ENCODE assay signal across 22 mouse cellular contexts in the genomic region with DNA sequence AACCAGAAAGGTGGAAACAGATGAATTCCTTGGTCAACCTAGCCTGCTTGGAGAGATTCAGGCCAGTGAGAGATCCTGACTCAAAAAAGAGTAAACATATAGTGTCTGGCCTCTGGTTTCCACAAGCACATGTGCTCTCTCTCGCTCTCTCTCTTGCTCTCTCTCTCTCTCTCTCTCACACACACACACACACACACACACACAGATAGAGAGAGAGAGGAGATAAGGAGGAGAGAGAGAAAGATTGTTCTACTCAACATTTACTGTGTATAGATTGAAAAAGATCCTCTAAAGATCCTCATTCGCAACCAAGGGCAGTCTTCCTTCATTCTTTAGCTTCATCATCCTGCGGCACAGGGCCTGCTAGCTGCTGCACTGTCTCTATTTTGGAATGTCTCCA. TPM values are rescaled to one million over a fixed set of nuclear protein-coding genes. Genes with fewer than 3 reads are reported as not detected.
A peak's percentile ranks its signal among the peaks of the same experiment; 100 is the strongest.
DNase-seq lines count a peak whose midpoint lies in the region; ATAC-seq and TF ChIP-seq lines count a peak whose summit lies in the region.
"Had no signal": no experiment of that assay in that cellular context is flagged by ENCODE, and none has a peak within 500 bp of the region (broad histone marks: within the 10 kb centered on the region; RNA-seq: fewer than 3 reads in every experiment).

No protein-coding gene starts in this region.

- no peak for DNase-seq in embryonic facial prominence, embryonic 10.5 days (ENCODE audit: low spot score)
- no peak for DNase-seq in limb, embryonic 10.5 days (ENCODE audit: low spot score)
- DNase-seq in MEL (ENCODE audit: low read depth, low spot score), result peak; percentile 56
- DNase-seq: B cell, adult 2 months; cerebellum, adult 11 months; cerebellum, adult 18-20 months; cerebellum, adult 8-10 months; cerebellum, adult 9-11 months; cerebellum, postnatal 36 days; embryo, embryonic 11 days had no signal

- H3K27ac ChIP-seq in embryonic facial prominence, embryonic 13.5 days, result peak overlapping the region; percentile 16; the same call in 1 of the 2 replicates
- H3K27ac ChIP-seq in embryonic facial prominence, embryonic 10.5 days (replicated peaks), result no peak overlapping the region
- H3K27ac ChIP-seq in limb, embryonic 15.5 days, result peak overlapping the region; percentile 43; the same call in 1 of the 2 replicates
- no peak overlapping the region for H3K27ac ChIP-seq in limb, embryonic 10.5 days
- peak overlapping the region; percentile 26 for H3K27ac ChIP-seq in MEL (ENCODE audit: control insufficient read depth, low read depth, low read length)
- H3K27ac ChIP-seq: embryonic facial prominence, embryonic 12.5 days; forebrain, embryonic 10.5 days; forebrain, embryonic 12.5 days had no signal

- WGBS in embryonic facial prominence, embryonic 13.5 days, result 92% methylated on average over 3 of the region's 3 CpGs
- 93% methylated on average over 3 of the region's 3 CpGs for WGBS in embryonic facial prominence, embryonic 10.5 days
- WGBS in limb, embryonic 15.5 days, result 93% methylated on average over 3 of the region's 3 CpGs
- 89% methylated on average over 3 of the region's 3 CpGs for WGBS in limb, embryonic 10.5 days

- no peak for TF ChIP-seq RAD21 in MEL (IDR thresholded peaks at IDR 0.05; ENCODE audit: low read depth, low read length)

- H3K9ac ChIP-seq in embryonic facial prominence, embryonic 13.5 days, result no peak overlapping the region
- H3K9ac ChIP-seq in limb, embryonic 15.5 days, result no peak overlapping the region
- no peak overlapping the region for H3K9ac ChIP-seq in MEL (ENCODE audit: control insufficient read depth, low read depth, low read length, poor library complexity, severe bottlenecking)
- H3K9ac ChIP-seq: embryonic facial prominence, embryonic 12.5 days; embryonic facial prominence, embryonic 15.5 days; forebrain, embryonic 12.5 days had no signal

- peak; percentile 39 to 50; a peak in 3 of 4 replicates for TF ChIP-seq EP300 in MEL (IDR thresholded peaks at IDR 0.05; ENCODE audit: low read depth in 1 of 2, low read length in 2 of 2)

- H3K79me2 ChIP-seq in MEL (ENCODE audit: control insufficient read depth, insufficient read depth, low read length, poor library complexity), result no peaks in the 10 kb centered on the region

- H3K9me3 ChIP-seq in embryonic facial prominence, embryonic 13.5 days, result no peaks in the 10 kb centered on the region
- no peaks in the 10 kb centered on the region for H3K9me3 ChIP-seq in embryonic facial prominence, embryonic 10.5 days
- H3K9me3 ChIP-seq in limb, embryonic 15.5 days, result no peaks in the 10 kb centered on the region
- H3K9me3 ChIP-seq in limb, embryonic 10.5 days (replicated peaks), result no peaks in the 10 kb centered on the region
- no peaks in the 10 kb centered on the region for H3K9me3 ChIP-seq in MEL (replicated peaks; ENCODE audit: insufficient read depth, low read length)
- H3K9me3 ChIP-seq: embryonic facial prominence, embryonic 12.5 days; embryonic facial prominence, embryonic 15.5 days; forebrain, embryonic 10.5 days; forebrain, embryonic 12.5 days had no signal

- TF ChIP-seq CTCF in MEL (IDR thresholded peaks at IDR 0.05 in 2 of 3, conservative IDR thresholded peaks at IDR 0.05 in 1 of 3; ENCODE audit: control insufficient read depth in 1 of 3, insufficient read depth in 1 of 3, low read depth in 2 of 3, low read length in 3 of 3, poor library complexity in 1 of 3, severe bottlenecking in 1 of 3), result no peak

- no peak overlapping the region for H3K4me3 ChIP-seq in embryonic facial prominence, embryonic 13.5 days
- H3K4me3 ChIP-seq in embryonic facial prominence, embryonic 10.5 days, result no peak overlapping the region
- H3K4me3 ChIP-seq in limb, embryonic 15.5 days, result no peak overlapping the region
- no peak overlapping the region for H3K4me3 ChIP-seq in limb, embryonic 10.5 days
- H3K4me3 ChIP-seq in MEL (ENCODE audit: control insufficient read depth in 1 of 2, insufficient read depth in 1 of 2, low read depth in 2 of 2, low read length in 2 of 2), result no peak overlapping the region
- H3K4me3 ChIP-seq: embryonic facial prominence, embryonic 12.5 days; embryonic facial prominence, embryonic 15.5 days; erythroblast, embryonic 14.5 days; forebrain, embryonic 10.5 days; forebrain, embryonic 12.5 days had no signal

- H3K27me3 ChIP-seq in embryonic facial prominence, embryonic 13.5 days, result no peaks in the 10 kb centered on the region
- H3K27me3 ChIP-seq in embryonic facial prominence, embryonic 10.5 days (replicated peaks; ENCODE audit: low read depth, poor library complexity, severe bottlenecking), result no peaks in the 10 kb centered on the region
- H3K27me3 ChIP-seq in limb, embryonic 15.5 days, result no peaks in the 10 kb centered on the region
- no peaks in the 10 kb centered on the region for H3K27me3 ChIP-seq in limb, embryonic 10.5 days (ENCODE audit: low read depth, poor library complexity, severe bottlenecking)
- H3K27me3 ChIP-seq in MEL (ENCODE audit: control insufficient read depth in 1 of 2, insufficient read depth in 2 of 2, low read length in 2 of 2), result no peaks in the 10 kb centered on the region
- H3K27me3 ChIP-seq: CH12.LX; embryonic facial prominence, embryonic 12.5 days; embryonic facial prominence, embryonic 15.5 days; forebrain, embryonic 12.5 days had no signal

- no peak overlapping the region for H3K4me2 ChIP-seq in embryonic facial prominence, embryonic 13.5 days
- H3K4me2 ChIP-seq in limb, embryonic 15.5 days, result no peak overlapping the region
- H3K4me2 ChIP-seq: embryonic facial prominence, embryonic 12.5 days; embryonic facial prominence, embryonic 15.5 days; forebrain, embryonic 12.5 days had no signal

- H3K4me1 ChIP-seq in embryonic facial prominence, embryonic 13.5 days, result no peaks in the 10 kb centered on the region
- H3K4me1 ChIP-seq in embryonic facial prominence, embryonic 10.5 days, result no peaks in the 10 kb centered on the region
- H3K4me1 ChIP-seq in limb, embryonic 15.5 days, result peaks cover 7% of the 10 kb centered on the region
- H3K4me1 ChIP-seq in limb, embryonic 10.5 days, result no peaks in the 10 kb centered on the region
- H3K4me1 ChIP-seq in MEL (ENCODE audit: control insufficient read depth in 1 of 2, insufficient read depth in 2 of 2, low read length in 2 of 2), result peaks cover 20 to 49% of the 10 kb centered on the region in 2 experiments
- H3K4me1 ChIP-seq: embryonic facial prominence, embryonic 12.5 days; embryonic facial prominence, embryonic 15.5 days; forebrain, embryonic 10.5 days; forebrain, embryonic 12.5 days had no signal

- TF ChIP-seq POLR2A in MEL (IDR thresholded peaks at IDR 0.05; ENCODE audit: control insufficient read depth in 1 of 2, insufficient read depth in 1 of 2, low read depth in 1 of 2, low read length in 2 of 2, poor library complexity in 1 of 2), result no peak

- ATAC-seq in embryonic facial prominence, embryonic 13.5 days (ENCODE audit: insufficient number of reproducible peaks, insufficient read depth, low FRiP score, low TSS enrichment, low read depth), result no peak
- no peak for ATAC-seq in limb, embryonic 15.5 days (ENCODE audit: insufficient number of reproducible peaks, low FRiP score, low TSS enrichment, low read depth)
- ATAC-seq: CD4-positive, CD25-positive, alpha-beta regulatory T cell, adult 4 months; forebrain, embryonic 14.5 days; forebrain, embryonic 16.5 days had no signal

- no peaks in the 10 kb centered on the region for H3K36me3 ChIP-seq in embryonic facial prominence, embryonic 13.5 days
- no peaks in the 10 kb centered on the region for H3K36me3 ChIP-seq in embryonic facial prominence, embryonic 10.5 days (replicated peaks)
- H3K36me3 ChIP-seq in limb, embryonic 15.5 days, result no peaks in the 10 kb centered on the region
- H3K36me3 ChIP-seq in limb, embryonic 10.5 days, result no peaks in the 10 kb centered on the region
- peaks cover 0 to 34% of the 10 kb centered on the region in 2 experiments; a peak in 2 of 4 replicates for H3K36me3 ChIP-seq in MEL (ENCODE audit: control insufficient read depth in 1 of 2, insufficient read depth in 2 of 2, low read length in 2 of 2)
- H3K36me3 ChIP-seq: embryonic facial prominence, embryonic 12.5 days; embryonic facial prominence, embryonic 15.5 days; forebrain, embryonic 10.5 days; forebrain, embryonic 12.5 days; G1E had no signal

TF ChIP-seq in MEL, 35 proteins besides CTCF, POLR2A, EP300 and RAD21:
- TF ChIP-seq MYC (IDR thresholded peaks at IDR 0.05; ENCODE audit: low read depth, low read length), result 0 out of 2 replicates have a peak, but pooled peaks have one; percentile 30
- TF ChIP-seq TAL1 (IDR thresholded peaks at IDR 0.05; ENCODE audit: low read length), result no peak
- TF ChIP-seq ETS1 (IDR thresholded peaks at IDR 0.05; ENCODE audit: low read depth, low read length), result peak; percentile 56; the same call in 1 of the 2 replicates
- TF ChIP-seq RCOR1 (IDR thresholded peaks at IDR 0.05; ENCODE audit: low read depth, low read length), result peak; percentile 47; the same call in 1 of the 2 replicates
- TF ChIP-seq MXI1 (IDR thresholded peaks at IDR 0.05; ENCODE audit: low read depth, low read length), result peak; percentile 44
- no peak for TF ChIP-seq SMC3 (IDR thresholded peaks at IDR 0.05; ENCODE audit: low read depth, low read length)
- no peak for TF ChIP-seq POLR2AphosphoS2 (IDR thresholded peaks at IDR 0.05; ENCODE audit: low read length)
- TF ChIP-seq TCF12 (IDR thresholded peaks at IDR 0.05; ENCODE audit: low read depth, low read length), result peak; percentile 30; the same call in 1 of the 2 replicates
- peak; percentile 65 for TF ChIP-seq GATA1 (IDR thresholded peaks at IDR 0.05; ENCODE audit: low read depth, low read length)
- TF ChIP-seq ZNF384 (IDR thresholded peaks at IDR 0.05; ENCODE audit: low read depth, low read length), result no peak
- peak; percentile 92 for TF ChIP-seq JUND (IDR thresholded peaks at IDR 0.05; ENCODE audit: low read depth, low read length)
- no peak for TF ChIP-seq UBTF (IDR thresholded peaks at IDR 0.05; ENCODE audit: borderline replicate concordance, insufficient read depth, low read depth, low read length)
- TF ChIP-seq USF1 (IDR thresholded peaks at IDR 0.05; ENCODE audit: low read depth, low read length), result no peak

RNA-seq across cellular contexts. Expression of a gene that starts 54.9 kb away (rescaled TPM):
- 12.1 and 15.1 TPM in 2 replicates for polyA plus RNA-seq in embryonic facial prominence, embryonic 13.5 days (2015; fragmentation: Nextera tagmentation; extraction: Ambion mirVana)
- polyA plus RNA-seq in embryonic facial prominence, embryonic 10.5 days (2016; fragmentation: Nextera tagmentation; extraction: Ambion mirVana), result 11.8 and 13.0 TPM in 2 replicates
- polyA plus RNA-seq in limb, embryonic 15.5 days (2015; fragmentation: Nextera tagmentation; extraction: Ambion mirVana), result 12.3 and 16.6 TPM in 2 replicates
- polyA plus RNA-seq in limb, embryonic 10.5 days (2016; fragmentation: Nextera tagmentation; extraction: Ambion mirVana), result 14.3 and 14.7 TPM in 2 replicates
- total RNA-seq in MEL (2012; rRNA removed), result 8.9 and 11.4 TPM in 2 replicates
- polyA plus RNA-seq in MEL (2012; ENCODE audit: insufficient read depth in 1 of 2, insufficient read length in 2 of 2, low read depth in 1 of 2, low replicate concordance in 2 of 2, missing spikeins in 1 of 2), result 10 to 100 TPM in 1 of 2 experiments, not detected in 1; 32.2 TPM

Comparison
In these comparisons a context has a peak if more than half of its experiments do, and no peak if none do; other contexts are left out.
1. H3K27ac ChIP-seq: peak in embryonic facial prominence, embryonic 13.5 days (single experiment), limb, embryonic 15.5 days (single experiment) and MEL (single experiment); none in embryonic facial prominence, embryonic 10.5 days (single experiment) and limb, embryonic 10.5 days (single experiment).